Mouse (Mus musculus) G1E (cell line): ENCODE data around the gene Hpca.

Experiments
- CTCF ChIP-seq: IDR thresholded peaks from 2 replicates; pipeline ENCODE4 v1.5.1; 2012; ENCODE audit warnings: low read depth, low read length, inconsistent platforms, mixed read lengths
- GATA1 ChIP-seq: IDR thresholded peaks from 2 replicates; pipeline ENCODE4 v1.6.1; 2012; ENCODE audit warnings: borderline replicate concordance, low read length, inconsistent platforms, mixed read lengths
- GATA2 ChIP-seq: IDR thresholded peaks from 2 replicates; pipeline ENCODE4 v1.6.1; 2012; ENCODE audit warnings: low read depth, low read length, inconsistent platforms, borderline replicate concordance
- POLR2AphosphoS5 ChIP-seq: IDR thresholded peaks from 2 replicates; pipeline ENCODE4 v1.6.1; 2012; ENCODE audit warnings: low read depth, low read length, inconsistent platforms; ENCODE audit not compliant: insufficient replicate concordance
- TAL1 ChIP-seq: conservative IDR thresholded peaks from 2 replicates; pipeline ENCODE4 v1.6.1; 2012; ENCODE audit warnings: low read depth, low read length, inconsistent platforms, mixed read lengths

- TF ChIP-seq CTCF (no peak), GATA2 (no peak), POLR2AphosphoS5 (no peak), TAL1 (no peak), GATA1 (no peak)
These were observed 24.6 kb upstream of the Hpca start for GRCm38 (mm10) chr4:129146392-129146791.
